Mouse (Mus musculus) MEL (cell line): Measurements from ENCODE around the gene Abca7. TPM values are rescaled to one million over a fixed set of nuclear protein-coding genes. Genes with fewer than 3 reads are reported as not detected.

ENCODE experiments used
- DNase-seq: peaks from one replicate; pipeline ENCODE4 v3.0.0; 2011; ENCODE audit warnings: low read depth, low spot score
- H3K27ac ChIP-seq: 2 replicates; pipeline ENCODE4 v1.5.1; 2012; ENCODE audit warnings: low read depth, mild to moderate bottlenecking, control low read depth, low read length, moderate library complexity; ENCODE audit not compliant: control insufficient read depth
- H3K27me3 ChIP-seq, 2 experiments: fragments of 150-350 bp in 1 of 2; sonication (generic) in 1 of 2; 2 replicates each; pipeline ENCODE4 v1.6.1; 2012; ENCODE audit warnings: low read length in 2 of 2, mild to moderate bottlenecking in 2 of 2, improper control_type of control experiment in 1 of 2, moderate library complexity in 1 of 2; ENCODE audit not compliant: insufficient read depth in 2 of 2, control insufficient read depth in 1 of 2
- H3K36me3 ChIP-seq, 2 experiments: 2 replicates each; pipeline ENCODE4 v1.6.1; 2012 to 2014; ENCODE audit warnings: low read length in 2 of 2, improper control_type of control experiment in 1 of 2, inconsistent platforms in 1 of 2, mild to moderate bottlenecking in 1 of 2; ENCODE audit not compliant: insufficient read depth in 2 of 2, control insufficient read depth in 1 of 2
- H3K4me1 ChIP-seq, 2 experiments: fragments of 150-350 bp in 1 of 2; sonication (generic) in 1 of 2; 2 replicates each; pipeline ENCODE4 v1.6.1; 2012; ENCODE audit warnings: low read length in 2 of 2, improper control_type of control experiment in 1 of 2, mild to moderate bottlenecking in 1 of 2; ENCODE audit not compliant: insufficient read depth in 2 of 2, control insufficient read depth in 1 of 2
- H3K4me3 ChIP-seq, 2 experiments: fragments of 150-350 bp in 1 of 2; sonication (generic) in 1 of 2; 2 replicates each; pipeline ENCODE4 v1.5.1; 2012; ENCODE audit warnings: low read depth in 2 of 2, low read length in 2 of 2, mild to moderate bottlenecking in 2 of 2, moderate library complexity in 2 of 2, control low read depth in 1 of 2, improper control_type of control experiment in 1 of 2; ENCODE audit not compliant: control insufficient read depth in 1 of 2, insufficient read depth in 1 of 2
- H3K79me2 ChIP-seq: 2 replicates; pipeline ENCODE4 v1.6.1; 2012; ENCODE audit warnings: mild to moderate bottlenecking, low read length, moderate library complexity; ENCODE audit not compliant: control insufficient read depth, poor library complexity, insufficient read depth
- H3K9ac ChIP-seq: 2 replicates; pipeline ENCODE4 v1.6.1; 2012; ENCODE audit warnings: low read depth, mild to moderate bottlenecking, control low read depth, low read length, moderate library complexity; ENCODE audit not compliant: control insufficient read depth, poor library complexity, severe bottlenecking
- H3K9me3 ChIP-seq: fragments of 150-350 bp; sonication (generic); replicated peaks from 2 replicates; pipeline ENCODE4 v1.6.1; 2012; ENCODE audit warnings: mild to moderate bottlenecking, low read length, improper control_type of control experiment, moderate library complexity; ENCODE audit not compliant: insufficient read depth
- CHD2 ChIP-seq: IDR thresholded peaks from 2 replicates; pipeline ENCODE4 v1.6.1; 2011; ENCODE audit warnings: low read length, improper control_type of control experiment
- ELF1 ChIP-seq: IDR thresholded peaks from 2 replicates; pipeline ENCODE4 v1.6.1; 2014; ENCODE audit warnings: low read depth, mild to moderate bottlenecking, inconsistent platforms, low read length, improper control_type of control experiment, moderate library complexity
- EP300 ChIP-seq, 2 experiments: IDR thresholded peaks; 2 replicates each; pipeline ENCODE4 v1.6.1; 2011; ENCODE audit warnings: improper control_type of control experiment in 2 of 2, low read length in 2 of 2, low read depth in 1 of 2, mild to moderate bottlenecking in 1 of 2
- JUND ChIP-seq: IDR thresholded peaks from 2 replicates; pipeline ENCODE4 v1.6.1; 2011; ENCODE audit warnings: low read depth, mild to moderate bottlenecking, improper control_type of control experiment, low read length
- KAT2A ChIP-seq: conservative IDR thresholded peaks from 2 replicates; pipeline ENCODE4 v1.6.1; 2012; ENCODE audit warnings: low read depth, low read length, improper control_type of control experiment, inconsistent platforms
- MAX ChIP-seq: IDR thresholded peaks from 2 replicates; pipeline ENCODE4 v1.6.1; 2011; ENCODE audit warnings: low read length, improper control_type of control experiment
- MXI1 ChIP-seq: IDR thresholded peaks from 2 replicates; pipeline ENCODE4 v1.6.1; 2011; ENCODE audit warnings: mild to moderate bottlenecking, low read depth, low read length, improper control_type of control experiment
- MYB ChIP-seq: IDR thresholded peaks from 2 replicates; pipeline ENCODE4 v1.6.1; 2011; ENCODE audit warnings: mild to moderate bottlenecking, low read depth, low read length, improper control_type of control experiment
- MYC ChIP-seq: IDR thresholded peaks from 2 replicates; pipeline ENCODE4 v1.6.1; 2011; ENCODE audit warnings: low read depth, mild to moderate bottlenecking, low read length, improper control_type of control experiment, moderate library complexity
- NRF1 ChIP-seq: IDR thresholded peaks from 2 replicates; pipeline ENCODE4 v1.6.1; 2014; ENCODE audit warnings: low read depth, mild to moderate bottlenecking, inconsistent platforms, low read length, improper control_type of control experiment, moderate library complexity; ENCODE audit not compliant: poor library complexity, insufficient read depth, severe bottlenecking
- POLR2A ChIP-seq, 2 experiments: IDR thresholded peaks; 2 replicates each; pipeline ENCODE4 v1.6.1; 2011 to 2012; ENCODE audit warnings: low read length in 2 of 2, mild to moderate bottlenecking in 2 of 2, control low read depth in 1 of 2, improper control_type of control experiment in 1 of 2, low read depth in 1 of 2, moderate library complexity in 1 of 2; ENCODE audit not compliant: control insufficient read depth in 1 of 2, insufficient read depth in 1 of 2, poor library complexity in 1 of 2
- POLR2AphosphoS5 ChIP-seq: IDR thresholded peaks from 2 replicates; pipeline ENCODE4 v1.6.1; 2012; ENCODE audit warnings: low read depth, borderline replicate concordance, mild to moderate bottlenecking, inconsistent platforms, low read length, moderate library complexity, mixed read lengths
- RCOR1 ChIP-seq: IDR thresholded peaks from 2 replicates; pipeline ENCODE4 v1.6.1; 2012; ENCODE audit warnings: low read depth, mild to moderate bottlenecking, inconsistent platforms, low read length, improper control_type of control experiment
- SIN3A ChIP-seq: IDR thresholded peaks from 2 replicates; pipeline ENCODE4 v1.6.1; 2012; ENCODE audit warnings: low read length, improper control_type of control experiment, inconsistent platforms
- TBP ChIP-seq: IDR thresholded peaks from 2 replicates; pipeline ENCODE4 v1.8.0; 2011; ENCODE audit warnings: low read depth, low read length, improper control_type of control experiment
- UBTF ChIP-seq: IDR thresholded peaks from 2 replicates; pipeline ENCODE4 v1.6.1; 2012; ENCODE audit warnings: low read depth, mild to moderate bottlenecking, inconsistent platforms, low read length, improper control_type of control experiment, moderate library complexity, borderline replicate concordance; ENCODE audit not compliant: insufficient read depth
- USF2 ChIP-seq, 2 experiments: IDR thresholded peaks; 2 replicates each; pipeline ENCODE4 v1.6.1; 2011 to 2012; ENCODE audit warnings: improper control_type of control experiment in 2 of 2, low read length in 2 of 2, borderline replicate concordance in 1 of 2, inconsistent platforms in 1 of 2, low read depth in 1 of 2, mild to moderate bottlenecking in 1 of 2; ENCODE audit not compliant: insufficient read depth in 1 of 2
- ZMIZ1 ChIP-seq: IDR thresholded peaks from 2 replicates; pipeline ENCODE4 v1.6.1; 2012; ENCODE audit warnings: low read depth, mild to moderate bottlenecking, inconsistent platforms, low read length, improper control_type of control experiment, moderate library complexity
- polyA plus RNA-seq, 2 experiments: library from polyadenylated mRNA; stranded (reverse) in 1 of 2; unstranded in 1 of 2; fragments of >175 nt in 1 of 2; fragments of >200 nt in 1 of 2; gene quantifications; 2 replicates each; pipeline versions ENCODE4 v1.2.1 to v1.2.4; 2012; ENCODE audit warnings: low replicate concordance in 2 of 2, low read depth in 1 of 2; ENCODE audit not compliant: insufficient read length in 2 of 2, insufficient read depth in 1 of 2, missing spikeins in 1 of 2
- total RNA-seq: library from RNA; depleted of rRNA; stranded (reverse); fragments of 300-350 nt; gene quantifications from 2 replicates; pipeline ENCODE4 v1.2.3, GENCODE M21; 2012

Abca7 gene
- total and polyA plus RNA-seq, 3 experiments: 7.7 to 16.8 TPM; not detected in 1

DNA sequence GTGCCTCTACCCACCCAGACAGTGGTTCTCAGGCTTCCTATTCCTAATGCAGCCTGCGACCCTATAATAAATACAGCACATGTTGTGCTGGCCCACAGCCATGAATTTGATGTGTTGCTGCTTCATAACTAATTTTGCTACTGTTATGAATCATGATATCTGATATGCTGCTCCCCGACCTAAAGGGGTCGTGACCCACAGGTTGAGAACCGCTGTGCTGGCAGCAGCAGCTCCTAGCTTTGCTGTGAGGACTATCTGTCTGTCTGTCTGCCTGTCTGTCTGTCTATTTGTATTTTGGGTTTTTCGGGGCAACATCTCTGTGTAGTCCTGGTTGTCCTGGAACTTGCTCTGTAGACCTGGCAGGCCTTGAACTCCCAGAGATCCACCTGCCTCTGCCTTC lies 27.5 kb downstream of the Abca7 start:
- no peak overlapping the region for H3K4me3 ChIP-seq
- H3K9me3 ChIP-seq: no peaks in the 10 kb centered on the region
- H3K36me3 ChIP-seq: peaks cover 2 to 23% of the 10 kb centered on the region in 2 experiments; a peak in 3 of 4 replicates
- no peaks in the 10 kb centered on the region for H3K27me3 ChIP-seq
- H3K27ac ChIP-seq: peak overlapping the region; percentile 74
- peaks cover 4 to 28% of the 10 kb centered on the region in 2 experiments; a peak in 3 of 4 replicates for H3K4me1 ChIP-seq
- TF ChIP-seq ELF1 (0 out of 2 replicates have a peak, but pooled peaks have one; percentile 2), MXI1 (0 out of 2 replicates have a peak, but pooled peaks have one; percentile 25), ZMIZ1 (no peak), POLR2AphosphoS5 (no peak), MAX (peak; percentile 37; the same call in 1 of the 2 replicates), MYC (0 out of 2 replicates have a peak, but pooled peaks have one; percentile 2)
- H3K9ac ChIP-seq: peak overlapping the region; percentile 51
- peak; percentile 47 for DNase-seq
- H3K79me2 ChIP-seq: no peaks in the 10 kb centered on the region

DNA sequence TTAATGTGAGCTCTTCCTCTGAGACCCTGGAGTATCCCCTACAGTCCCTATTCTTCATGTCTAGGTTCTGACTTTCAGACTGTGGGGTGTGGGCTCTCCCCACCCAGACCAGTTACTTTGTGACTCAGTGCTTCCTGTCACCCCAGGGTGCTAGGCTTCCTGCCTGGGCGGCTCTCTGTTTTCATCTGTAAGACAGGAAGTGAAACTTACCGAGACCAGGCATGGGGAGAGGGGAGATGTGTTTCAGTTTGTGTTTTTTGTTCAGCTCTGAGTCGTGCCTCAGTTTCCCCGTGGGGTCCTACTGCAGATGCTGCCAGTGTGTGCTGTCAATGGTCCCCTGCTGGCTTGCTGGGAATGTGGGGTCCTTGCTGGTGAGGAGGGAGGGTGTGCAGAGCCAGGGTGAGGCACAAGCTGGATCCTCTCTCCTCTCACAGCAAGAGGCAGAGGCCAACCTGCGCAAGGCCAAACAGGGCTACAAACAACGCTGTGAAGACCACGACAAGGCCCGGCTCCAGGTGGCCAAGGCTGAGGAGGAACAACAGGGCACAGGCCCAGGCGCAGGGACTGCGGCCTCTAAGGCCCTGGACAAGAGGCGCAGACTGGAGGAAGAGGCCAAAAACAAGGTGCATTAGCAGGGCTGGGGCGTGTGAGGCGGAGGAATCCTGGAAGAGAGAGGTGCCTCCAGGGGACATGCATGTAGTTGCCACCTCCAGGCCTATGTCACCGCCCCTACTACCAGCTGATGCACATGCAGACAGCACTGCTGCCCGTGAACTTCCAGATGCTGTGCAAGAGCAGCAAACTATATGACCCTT lies 28.1 kb downstream of the Abca7 start:
- peak; percentile 74 for DNase-seq
- Histone ChIP-seq H3K9ac (peak overlapping the region; percentile 51), H3K4me1 (peaks cover 2 to 23% of the 10 kb centered on the region in 2 experiments; a peak in 3 of 4 replicates), H3K4me3 (0 out of 4 replicates have a peak overlapping the region, but pooled peaks of 1 of the 2 experiments have one; percentile 16), H3K9me3 (no peaks in the 10 kb centered on the region), H3K27me3 (no peaks in the 10 kb centered on the region), H3K27ac (peak overlapping the region; percentile 74), H3K79me2 (no peaks in the 10 kb centered on the region), H3K36me3 (peaks cover 2 to 20% of the 10 kb centered on the region in 2 experiments; a peak in 3 of 4 replicates)
- TF ChIP-seq JUND (no peak), MYB (no peak), RCOR1 (no peak), MYC (no peak), SIN3A (peak; percentile 23; the same call in 1 of the 2 replicates), UBTF (no peak), KAT2A (no peak), POLR2A (IDR thresholded peaks at IDR 0.05; ENCODE audit: control insufficient read depth in 1 of 2, insufficient read depth in 1 of 2, low read depth in 1 of 2, low read length in 2 of 2, poor library complexity in 1 of 2) (0 out of 4 replicates have a peak, but pooled peaks of 1 of the 2 experiments have one; percentile 28), EP300 (IDR thresholded peaks at IDR 0.05; ENCODE audit: low read depth in 1 of 2, low read length in 2 of 2) (no peak), ELF1 (0 out of 2 replicates have a peak, but pooled peaks have one; percentile 0), USF2 (IDR thresholded peaks at IDR 0.05; ENCODE audit: borderline replicate concordance in 1 of 2, insufficient read depth in 1 of 2, low read depth in 1 of 2, low read length in 2 of 2) (no peak), TBP (0 out of 2 replicates have a peak, but pooled peaks have one; percentile 12), ZMIZ1 (no peak), NRF1 (no peak), POLR2AphosphoS5 (no peak), CHD2 (no peak)
